Mouse (Mus musculus): ENCODE measurements at regions not wholly inside any gene's neighbourhood (a gene's known extent, or its start where the extent isn't known, plus 50 kb on each side); places are given as distances from the start of the nearest gene placed in this dataset.

DNA sequence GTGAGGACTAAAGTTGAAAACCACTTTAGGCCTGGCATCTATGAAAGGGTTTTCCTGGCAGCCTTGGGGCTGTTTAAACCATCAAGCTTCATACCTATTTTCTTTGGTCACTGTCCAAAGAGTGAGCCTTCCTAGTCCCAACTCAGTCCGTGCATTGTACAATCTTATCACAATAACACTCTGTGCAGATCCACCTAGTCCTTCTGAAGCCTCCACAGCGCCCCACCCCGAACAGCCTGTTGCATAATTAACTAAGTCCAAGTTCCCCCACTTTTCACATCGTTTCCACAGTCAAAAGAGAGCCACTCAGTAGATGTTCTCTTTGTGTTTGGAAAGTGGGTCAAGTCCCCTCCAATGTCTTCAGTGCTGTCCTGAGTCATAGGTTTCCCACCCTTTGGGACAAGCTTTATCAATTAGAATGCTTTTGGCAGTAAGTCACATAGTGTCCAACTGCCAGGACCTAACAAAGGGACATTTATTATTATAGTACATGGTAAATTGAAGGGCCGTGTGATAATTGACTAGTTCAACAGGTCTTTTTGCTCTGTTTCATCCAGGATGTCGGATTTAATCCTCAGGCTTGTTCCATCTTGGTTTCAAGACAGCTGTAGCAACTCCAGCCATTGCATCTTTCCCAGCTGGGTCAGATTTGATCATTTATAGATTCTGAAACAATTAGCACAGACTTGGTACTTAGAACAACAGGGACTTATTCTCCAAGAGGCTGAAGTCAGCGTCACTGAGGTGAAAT is 187.0 kb upstream of the Jade1 start:
- peak; percentile 35 to 44 for DNase-seq
- intact Hi-C loops (cut with DNase I): loop anchor here (5.0 kb wide), 1 partner anchor 39 kb away; no protein-coding TSS in a partner anchor

DNA sequence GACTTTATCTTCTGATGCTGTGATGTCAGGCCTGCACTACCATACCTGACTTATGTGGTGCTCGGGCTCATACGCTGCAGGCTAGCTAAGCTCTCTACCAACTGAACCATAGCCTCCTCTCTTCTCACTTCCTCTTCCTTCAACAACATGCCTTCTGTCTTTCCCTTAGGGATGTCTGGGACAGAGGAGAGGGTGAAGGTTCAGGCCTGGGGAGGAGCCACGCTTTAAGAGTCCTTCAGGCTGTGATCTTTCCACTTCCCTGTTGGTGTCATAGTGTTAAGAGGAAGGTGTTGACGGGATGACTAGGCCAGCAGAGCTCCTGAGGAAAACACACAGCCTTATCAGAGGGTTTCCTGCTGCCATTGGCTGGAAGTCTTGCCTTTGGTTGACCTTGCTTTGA is 188.8 kb upstream of the Jade1 start:
- DNase-seq: no peak
- intact Hi-C loops (cut with DNase I): loop anchor here (5.0 kb wide), 1 partner anchor 41 kb away; no protein-coding TSS in a partner anchor

- DNase-seq: peak; percentile 34 to 40
- intact Hi-C loops (cut with DNase I): loop anchor here (5.0 kb wide), 1 partner anchor 41 kb away; no protein-coding TSS in a partner anchor
Measured at GRCm38 (mm10) chr3:41366264-41366663, 189.3 kb upstream of the Jade1 start.

DNA sequence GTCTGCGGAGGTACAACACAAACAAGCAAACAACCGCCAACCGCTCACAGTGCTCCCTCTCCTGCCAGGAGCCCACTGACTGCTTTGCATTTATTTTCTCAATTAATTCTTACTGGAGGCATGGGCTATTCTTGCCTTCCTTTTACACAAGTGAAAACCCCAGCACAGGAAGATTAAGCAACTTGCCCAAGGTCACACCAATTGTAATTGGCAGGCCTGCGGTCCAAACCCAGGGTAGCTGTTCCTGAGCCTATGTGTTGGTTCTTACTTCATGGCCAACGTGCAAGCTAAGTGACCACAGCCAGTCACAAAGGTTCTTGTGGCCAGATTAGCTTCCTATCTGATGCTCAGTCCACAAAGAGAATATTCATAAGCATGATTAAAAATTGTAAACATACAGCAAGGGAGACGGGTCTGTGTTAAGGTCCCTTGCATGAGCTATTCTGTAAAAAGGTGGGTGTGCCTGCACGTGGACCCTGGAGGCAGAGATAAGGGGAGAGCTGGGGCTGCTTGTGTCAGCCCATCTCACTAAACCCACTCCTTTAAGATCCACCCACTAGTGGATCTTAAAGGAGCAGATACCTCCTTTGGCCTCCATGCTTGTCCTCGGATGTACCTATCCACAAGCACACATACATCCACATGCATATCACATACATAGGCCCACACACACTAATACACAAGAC is 190.2 kb upstream of the Jade1 start:
- DNase-seq: no peak
- intact Hi-C loops (cut with DNase I): loop anchor here (5.0 kb wide), 1 partner anchor 42 kb away; no protein-coding TSS in a partner anchor

DNA sequence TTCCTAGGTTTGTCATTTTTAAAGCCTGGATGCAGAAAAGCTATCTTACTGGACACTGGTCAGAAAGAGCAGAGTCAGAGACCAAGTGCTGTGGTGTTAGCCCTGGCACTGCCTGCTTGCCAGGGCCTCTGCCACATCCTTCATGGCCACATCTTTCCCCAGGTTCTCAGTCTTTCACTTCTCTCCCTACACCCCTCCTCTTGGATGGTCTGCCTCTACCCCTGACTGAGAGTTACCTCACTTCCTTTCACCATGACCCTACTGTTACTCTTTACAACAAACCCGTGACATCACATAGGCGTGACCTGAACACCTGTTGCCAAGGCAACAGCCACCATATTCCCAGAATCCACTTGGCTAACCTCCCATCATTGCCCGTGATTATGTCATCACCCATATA is 191.6 kb upstream of the Jade1 start:
- intact Hi-C loops (cut with DNase I): no loop called here
- no peak for DNase-seq

- intact Hi-C loops (cut with DNase I): no loop called here
- DNase-seq: peak; percentile 77 to 83
Measured at GRCm38 (mm10) chr3:41360231-41360630, 195.3 kb upstream of the Jade1 start.

GRCm38 (mm10) chr3:41359458-41359857 is 196.1 kb upstream of the Jade1 start:
- DNase-seq: no peak

DNA sequence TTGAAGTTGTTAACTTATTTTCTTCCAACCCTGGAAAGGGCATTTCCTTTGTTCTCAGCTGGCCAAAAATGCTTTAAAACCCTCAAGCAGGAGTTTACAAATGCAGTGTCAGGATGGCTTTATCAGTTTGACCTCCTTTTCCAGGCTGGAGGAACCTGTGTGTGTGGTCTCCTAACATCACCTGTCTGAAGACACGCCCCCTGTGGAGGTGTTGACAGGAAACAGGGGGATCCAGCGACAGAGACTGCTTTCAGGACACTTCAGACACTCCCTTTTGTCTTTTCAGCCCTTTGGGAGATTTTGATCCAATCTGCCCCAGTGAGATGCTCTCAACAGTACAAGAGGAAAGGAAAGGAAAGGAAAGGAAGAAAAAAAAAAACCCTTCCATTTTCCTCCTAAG is 202.5 kb upstream of the Jade1 start:
- no peak for DNase-seq
- intact Hi-C loops (cut with DNase I): no loop called here

More at GRCm38 (mm10) chr3:41359458-41359857, 196.1 kb upstream of the Jade1 start:
- intact Hi-C loops (cut with DNase I): no loop called here

GRCm38 (mm10) chr3:41351786-41352185 is 203.7 kb upstream of the Jade1 start:
- no peak for DNase-seq
- intact Hi-C loops (cut with DNase I): no loop called here

- no peak for DNase-seq
- intact Hi-C loops (cut with DNase I): no loop called here
Measured at GRCm38 (mm10) chr3:41351091-41351685, 204.3 kb upstream of the Jade1 start.

- DNase-seq: no peak
- intact Hi-C loops (cut with DNase I): no loop called here
Measured at GRCm38 (mm10) chr3:41350331-41350730, 205.2 kb upstream of the Jade1 start.

DNA sequence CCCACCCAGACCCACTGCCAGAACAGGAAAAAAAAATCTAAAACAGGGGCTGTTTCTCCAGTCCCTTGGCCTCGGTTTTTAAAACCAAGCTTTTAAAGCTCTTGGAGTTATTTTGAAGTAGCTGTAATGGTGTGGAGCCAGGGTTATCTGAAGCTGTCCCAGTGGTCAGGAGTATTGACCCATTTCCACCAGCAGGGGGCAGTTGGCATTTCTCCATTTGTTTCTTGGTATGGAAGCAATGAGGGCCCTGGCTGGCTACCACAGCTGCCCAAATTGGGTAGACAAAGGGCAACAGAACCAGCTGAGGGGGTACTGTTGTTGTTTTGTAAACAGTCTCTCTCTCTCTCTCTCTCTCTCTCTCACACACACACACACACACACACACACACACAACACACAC is 206.7 kb upstream of the Jade1 start:
- intact Hi-C loops (cut with DNase I): loop anchor here (5.0 kb wide), 1 partner anchor 214 kb away; no protein-coding TSS in a partner anchor
- peak; percentile 45 to 66 for DNase-seq

GRCm38 (mm10) chr3:41346863-41347262 is 208.7 kb upstream of the Jade1 start:
- intact Hi-C loops (cut with DNase I): loop anchor here (5.0 kb wide), 1 partner anchor 215 kb away; no protein-coding TSS in a partner anchor
- DNase-seq: no peak

DNA sequence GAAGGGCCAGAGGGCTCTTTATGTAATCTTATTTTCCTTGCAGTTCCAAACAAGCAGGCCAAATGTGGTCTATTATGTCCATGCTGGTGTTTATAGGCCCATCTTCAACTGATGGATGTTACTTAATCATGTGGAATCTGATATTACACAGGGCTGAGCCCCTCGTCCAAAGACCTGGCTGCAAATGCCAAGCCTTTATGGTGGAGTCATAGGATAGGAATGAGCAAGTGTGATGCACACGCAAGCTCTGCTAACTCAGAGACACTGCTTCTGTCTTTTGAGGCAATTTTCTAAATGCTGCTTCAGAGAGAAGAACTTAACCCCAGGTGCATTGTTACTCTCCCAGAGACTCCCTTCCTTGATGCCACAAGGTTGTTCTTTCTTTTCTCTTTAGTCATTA is 212.1 kb upstream of the Jade1 start:
- intact Hi-C loops (cut with DNase I): no loop called here
- no peak for DNase-seq

DNA sequence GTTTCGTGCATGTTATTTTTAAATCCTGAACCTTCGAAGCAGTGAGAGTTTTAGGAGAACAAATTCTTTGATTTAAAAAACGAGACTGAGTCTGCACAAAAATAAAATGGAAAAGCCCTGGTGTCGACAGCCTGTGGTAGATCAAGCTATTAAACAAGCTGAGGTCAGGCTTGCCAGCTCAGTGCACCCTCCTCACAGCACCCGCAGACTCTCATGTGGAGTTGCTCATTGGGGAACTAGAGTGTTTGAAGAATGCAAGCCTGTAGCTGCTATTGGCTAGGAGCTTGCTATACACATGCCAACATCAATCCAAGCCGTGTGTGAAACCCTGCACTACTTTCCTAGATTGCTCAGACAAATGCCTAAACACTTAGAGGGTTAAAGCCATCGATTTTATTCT is 223.1 kb upstream of the Jade1 start:
- no peak for DNase-seq
- intact Hi-C loops (cut with DNase I): no loop called here

DNA sequence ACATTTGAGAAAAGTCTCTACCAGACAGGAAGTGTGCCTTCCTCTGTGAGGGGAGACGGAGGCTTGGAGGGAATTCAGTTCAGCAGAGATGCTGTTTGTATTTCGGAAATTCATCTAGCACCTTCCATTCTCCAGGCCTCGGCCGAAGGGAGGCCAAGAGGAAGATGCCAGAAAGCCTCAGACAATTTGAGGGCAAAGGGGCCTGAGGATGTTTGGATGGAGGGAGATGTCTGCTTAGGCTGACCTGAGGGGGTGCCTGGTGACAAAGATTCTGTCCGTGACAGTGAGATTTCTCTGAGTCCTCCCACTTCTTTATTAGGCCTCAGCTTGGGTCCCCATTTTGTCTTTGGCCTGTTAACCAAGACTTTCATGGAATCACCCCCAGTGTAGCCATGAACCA is 225.2 kb upstream of the Jade1 start:
- intact Hi-C loops (cut with DNase I): no loop called here
- no peak for DNase-seq

- intact Hi-C loops (cut with DNase I): no loop called here
- DNase-seq: no peak
Measured at GRCm38 (mm10) chr3:41328828-41329227, 226.7 kb upstream of the Jade1 start.

DNA sequence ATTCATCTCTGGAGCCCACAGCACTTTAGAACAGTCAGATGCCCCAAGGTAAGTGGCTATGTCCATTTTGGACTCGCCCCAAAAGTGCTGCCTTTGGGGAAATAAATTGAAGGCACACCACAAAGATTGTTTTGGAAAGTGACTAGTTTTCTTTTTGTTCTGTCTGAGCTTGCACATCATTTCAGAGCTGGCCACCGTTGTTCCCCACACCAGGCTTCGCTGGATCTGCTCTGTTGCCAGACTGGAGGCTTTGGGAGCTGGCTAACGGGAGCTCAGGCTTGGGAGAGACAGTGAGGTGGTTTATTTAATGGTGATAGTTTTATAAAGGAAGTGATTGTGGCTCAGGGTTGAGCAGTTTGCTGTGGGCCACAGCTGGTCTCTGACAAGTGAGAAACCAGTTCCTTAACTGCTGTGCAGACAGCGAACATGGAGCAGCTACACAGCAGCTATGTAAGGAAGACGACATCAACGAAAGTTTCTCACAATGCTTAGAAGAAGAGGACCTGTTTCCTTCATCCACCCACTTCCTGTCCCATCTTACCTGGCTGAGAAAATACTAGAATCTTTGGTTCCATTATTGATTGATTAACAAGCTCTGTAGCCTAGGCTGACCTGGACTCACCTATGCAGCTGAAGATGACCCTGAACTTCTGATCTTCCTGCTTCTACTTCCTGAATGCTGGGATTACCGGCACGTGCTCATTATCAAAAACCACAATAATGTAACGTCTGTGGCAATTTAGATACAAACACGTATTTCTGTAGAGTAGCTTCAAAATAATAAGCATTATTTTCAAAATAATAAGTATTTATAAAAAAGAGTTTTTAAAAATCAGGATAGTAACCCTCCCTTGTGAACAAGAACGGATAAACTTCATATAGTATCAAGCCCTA is 229.1 kb upstream of the Jade1 start:
- intact Hi-C loops (cut with DNase I): no loop called here
- peak in 1 of 2 experiments; percentile 21 for DNase-seq

- intact Hi-C loops (cut with DNase I): no loop called here
- DNase-seq: peak; percentile 23 to 43
Measured at GRCm38 (mm10) chr3:41321808-41322207, 233.7 kb upstream of the Jade1 start.

DNA sequence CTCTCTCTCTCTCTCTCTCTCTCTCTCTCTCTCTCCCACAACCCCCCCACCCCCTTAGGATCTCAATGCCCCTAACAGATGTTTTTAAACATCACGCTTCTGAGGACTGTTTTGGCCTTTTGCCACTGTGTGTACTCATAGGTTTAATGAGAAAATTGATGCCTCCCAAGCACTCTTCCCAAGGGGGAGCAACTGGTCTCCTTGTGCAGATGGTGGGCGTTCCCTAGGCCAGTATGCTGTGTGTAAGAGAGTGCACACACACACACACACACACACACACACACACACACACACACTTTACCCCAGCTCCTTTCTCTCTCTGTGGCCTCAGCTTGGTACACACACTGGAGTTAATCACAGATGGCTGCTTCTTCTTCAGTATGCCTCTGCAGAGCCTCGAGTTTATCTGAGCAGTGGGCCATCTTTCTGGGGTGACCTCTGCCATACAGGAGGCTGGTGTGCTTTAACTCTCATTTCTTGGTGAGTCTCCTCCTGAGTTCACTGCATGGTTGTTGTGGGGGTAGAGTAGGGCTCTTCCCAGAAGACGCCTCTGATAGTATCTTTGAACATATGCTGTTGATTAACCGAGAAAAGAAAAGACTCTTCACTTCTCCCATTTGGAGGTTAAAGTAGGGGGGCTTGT is 236.2 kb upstream of the Jade1 start:
- intact Hi-C loops (cut with DNase I): no loop called here

More for the DNA sequence above, 236.2 kb upstream of the Jade1 start:
- DNase-seq: no peak
